Mouse (Mus musculus) embryo, embryonic 11 days (tissue): ENCODE data around the gene Gm7271.

Source experiments
- DNase-seq: peaks from one replicate; pipeline ENCODE4 v3.0.0-alpha.2; 2015

Gene Gm7271

DNA sequence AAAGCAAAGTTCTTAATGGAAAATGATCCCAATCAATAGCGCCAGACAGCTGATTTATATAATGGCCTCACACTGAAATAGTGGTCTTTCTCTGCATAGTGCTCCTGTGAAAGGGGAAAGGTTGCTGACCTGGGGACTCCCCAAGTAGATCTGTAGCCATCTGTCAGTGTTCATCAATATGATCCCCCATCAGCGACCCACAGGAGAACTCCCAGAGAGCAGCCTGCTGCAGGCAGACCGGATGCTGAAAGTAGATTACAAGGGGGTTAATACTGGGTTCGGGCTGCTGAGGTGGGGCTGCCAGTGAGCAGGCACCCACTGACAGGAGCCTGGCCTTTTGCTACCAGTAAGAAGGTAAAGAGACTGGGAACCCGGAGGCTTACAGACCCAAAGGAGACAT lies at the start of gene Gm7271:
Gene Gm7271, plus strand, starts transcription at position 230 of the 400 bp plus-strand sequence.
- DNase-seq = peak; percentile 16

DNA sequence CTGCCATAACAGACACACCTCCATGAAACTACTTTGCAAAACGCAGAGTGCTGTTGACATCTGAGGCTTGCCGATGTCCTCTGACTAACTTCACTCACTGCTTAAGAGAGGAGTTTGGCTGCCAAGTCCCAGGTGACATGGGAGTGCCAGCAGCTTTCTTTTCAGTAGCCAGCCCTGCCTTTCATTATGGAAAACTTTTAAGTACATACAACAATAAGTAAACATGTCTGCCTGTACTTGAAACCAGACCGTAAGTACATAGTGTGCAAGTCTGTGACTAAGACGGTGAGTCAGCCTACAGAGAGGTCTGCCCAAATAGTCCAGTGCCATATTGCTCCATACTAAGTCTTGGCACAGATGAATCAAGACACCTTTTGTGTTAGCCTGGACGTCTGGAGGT lies 46.7 kb upstream of the Gm7271 start:
- DNase-seq = no peak

DNA sequence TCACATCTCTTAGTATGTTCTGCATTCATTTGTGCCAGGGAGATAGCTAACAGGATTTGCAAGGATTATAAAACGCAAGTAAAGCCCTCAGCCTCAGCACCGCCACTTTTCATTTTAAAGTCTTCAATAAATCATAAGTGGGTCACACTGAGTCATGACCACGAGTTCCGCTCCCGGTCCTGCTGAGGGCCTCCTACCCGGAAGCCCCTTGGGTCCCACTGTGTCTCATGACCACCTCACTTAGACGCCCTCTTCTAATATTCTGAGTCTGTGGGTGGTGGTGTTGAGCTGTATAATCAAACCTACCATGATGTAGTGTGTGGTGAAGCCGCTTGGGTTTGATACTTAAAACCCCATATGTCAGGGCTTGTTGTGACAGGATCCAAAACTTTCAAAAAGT lies 46.1 kb upstream of the Gm7271 start:
- no peak for DNase-seq

DNA sequence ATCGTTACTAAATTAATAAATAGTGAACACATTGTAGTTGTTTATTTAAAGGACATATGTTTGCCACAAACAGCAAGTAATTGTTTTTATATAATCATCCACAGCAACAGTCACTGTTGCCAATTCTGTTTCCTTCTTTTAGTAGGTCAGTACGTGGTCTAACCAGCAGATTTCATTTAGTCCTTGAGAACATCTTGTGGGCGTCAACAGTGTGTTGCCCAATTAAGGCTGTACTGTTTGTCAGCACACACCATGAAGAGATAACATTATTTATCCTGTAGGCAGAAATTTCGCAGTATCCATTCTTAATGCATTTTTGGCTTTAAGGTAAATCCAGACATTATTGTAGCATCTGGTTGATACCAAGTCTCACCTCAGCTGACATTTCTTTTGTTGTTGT lies 42.4 kb upstream of the Gm7271 start:
- DNase-seq = no peak

DNA sequence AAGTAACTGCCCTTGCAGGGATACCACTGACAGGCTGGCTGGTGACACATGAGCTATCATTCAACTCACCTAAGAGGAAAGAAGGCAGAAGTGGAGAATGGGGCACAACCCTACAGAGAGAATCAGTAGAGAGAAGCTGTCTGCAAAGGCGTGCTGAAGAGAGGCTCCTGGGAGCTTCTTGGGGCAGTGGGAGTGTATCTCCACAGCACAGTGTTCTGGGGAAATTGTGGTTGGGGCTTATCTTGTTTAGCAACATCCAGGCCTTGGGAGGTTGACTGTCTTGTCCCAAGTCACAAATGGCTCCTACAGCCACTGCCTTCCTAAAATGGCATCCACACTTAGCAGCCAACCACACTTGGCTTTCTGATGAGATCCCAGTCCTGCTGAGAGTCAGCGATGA lies 8.9 kb upstream of the Gm7271 start:
- no peak for DNase-seq

DNA sequence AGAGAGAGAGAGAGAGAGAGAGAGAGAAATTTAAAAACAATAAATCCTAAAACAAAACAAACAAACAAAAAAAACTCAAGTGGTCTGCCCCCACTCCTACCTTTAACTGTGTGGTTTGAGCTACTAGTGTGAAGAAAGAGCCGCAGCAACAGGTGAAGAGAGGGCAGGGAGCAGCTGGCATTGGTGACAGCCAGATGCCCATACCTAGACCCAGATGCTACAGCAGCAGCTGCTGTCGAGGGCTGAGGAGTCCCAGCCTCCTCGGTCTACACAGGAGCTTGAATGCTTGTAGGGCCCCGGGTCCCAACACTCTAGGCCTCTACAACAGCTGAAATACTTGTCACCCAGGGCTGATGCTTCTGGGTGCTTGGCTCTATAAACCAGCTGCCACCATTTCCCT lies 7.0 kb upstream of the Gm7271 start:
- DNase-seq = no peak

DNA sequence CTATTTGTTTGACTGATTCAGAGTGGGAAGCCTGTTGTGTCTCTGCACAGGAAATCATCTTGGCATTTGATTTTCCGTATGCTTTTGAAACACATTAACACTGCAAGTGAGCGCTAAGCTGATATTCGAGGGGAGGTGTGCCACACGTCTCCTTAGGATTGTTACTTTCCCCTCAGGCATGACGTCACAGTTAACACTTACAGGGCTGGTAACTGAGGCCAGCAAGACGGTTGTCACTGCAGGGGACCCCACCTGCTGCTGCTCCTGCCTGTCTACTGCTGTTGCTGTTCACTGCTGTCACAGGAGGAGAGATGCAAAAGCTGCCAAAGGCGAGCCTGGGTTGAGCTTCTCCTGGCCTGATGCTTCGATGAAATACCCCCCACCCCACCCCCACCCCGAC lies 6.1 kb upstream of the Gm7271 start:
- DNase-seq = no peak

DNA sequence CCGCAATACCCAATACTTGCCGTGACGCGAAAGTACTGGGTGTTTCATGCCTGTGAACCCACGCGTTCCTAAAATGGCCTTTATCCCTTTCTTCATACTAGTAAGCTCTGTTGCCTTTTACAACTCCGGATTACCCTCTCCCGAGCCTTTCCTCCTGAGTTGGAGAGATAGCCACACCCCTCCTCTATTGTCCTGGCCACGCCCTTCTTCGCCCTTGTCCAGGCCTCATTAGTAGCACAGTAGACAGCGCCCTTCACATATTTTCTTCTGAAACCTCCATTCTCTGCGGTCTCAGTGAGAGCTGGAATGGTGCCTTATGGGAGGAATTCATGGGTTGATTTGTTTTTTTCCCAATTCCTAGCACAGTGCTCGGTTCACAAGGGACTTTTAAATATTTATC lies 11.3 kb downstream of the Gm7271 start:
- DNase-seq = no peak

DNA sequence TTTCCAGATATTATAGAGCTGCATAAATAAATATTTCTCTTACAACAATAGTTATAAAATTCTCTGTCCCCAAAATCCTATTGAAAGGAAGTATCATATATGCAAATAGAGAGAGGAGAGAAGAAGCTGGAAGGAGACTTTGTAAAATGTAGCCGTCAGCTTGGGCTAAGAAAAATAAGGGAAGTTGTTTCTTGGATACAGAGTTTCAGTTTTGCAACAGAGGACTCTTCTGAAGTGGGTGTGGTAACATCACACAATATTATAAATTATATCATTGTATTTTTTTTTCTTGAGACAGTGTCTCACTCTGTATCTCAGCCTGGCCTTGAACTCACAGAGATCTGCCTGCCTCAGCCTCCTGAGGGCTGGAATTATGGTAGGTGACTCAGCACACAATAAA lies 38.6 kb downstream of the Gm7271 start:
- DNase-seq = no peak

DNA sequence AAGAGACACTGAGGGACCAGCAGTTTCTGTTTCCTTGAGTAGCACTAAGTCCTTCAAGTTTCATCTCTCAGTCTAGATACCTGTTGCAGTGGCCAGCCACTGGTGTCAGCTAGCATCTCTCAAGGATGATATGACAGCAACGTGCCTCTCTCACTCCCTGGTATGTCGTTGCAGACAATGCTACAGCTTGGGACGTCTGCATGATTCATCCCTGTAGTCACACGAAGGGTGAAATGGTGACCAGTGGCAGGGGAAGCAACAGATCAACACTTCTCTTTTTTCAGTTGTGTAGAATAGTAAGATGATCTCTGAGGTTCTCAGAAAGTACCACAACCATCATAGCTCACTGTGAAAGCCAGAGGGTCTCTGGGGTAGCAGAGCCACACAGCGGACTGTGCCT lies 40.8 kb downstream of the Gm7271 start:
- DNase-seq = no peak

DNA sequence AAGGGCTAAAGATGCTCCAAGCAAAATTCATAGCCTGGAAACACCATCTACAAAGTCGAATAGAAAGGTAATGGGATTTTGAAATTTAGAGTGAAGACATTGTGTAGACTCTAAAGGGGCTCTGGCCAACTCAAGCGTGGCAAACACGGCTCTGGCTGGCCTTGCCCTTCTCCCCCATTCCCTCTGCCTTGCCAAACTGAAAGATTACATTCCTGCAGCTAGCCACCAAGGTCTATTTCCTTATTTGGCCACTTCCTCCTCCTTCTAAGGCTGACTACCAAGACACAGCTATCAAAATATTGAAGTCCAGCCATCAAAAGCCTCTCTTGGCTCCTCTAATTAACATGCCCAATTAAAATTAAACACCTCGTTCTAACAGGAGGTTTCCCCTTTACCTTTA lies 41.2 kb downstream of the Gm7271 start:
- DNase-seq = no peak

DNA sequence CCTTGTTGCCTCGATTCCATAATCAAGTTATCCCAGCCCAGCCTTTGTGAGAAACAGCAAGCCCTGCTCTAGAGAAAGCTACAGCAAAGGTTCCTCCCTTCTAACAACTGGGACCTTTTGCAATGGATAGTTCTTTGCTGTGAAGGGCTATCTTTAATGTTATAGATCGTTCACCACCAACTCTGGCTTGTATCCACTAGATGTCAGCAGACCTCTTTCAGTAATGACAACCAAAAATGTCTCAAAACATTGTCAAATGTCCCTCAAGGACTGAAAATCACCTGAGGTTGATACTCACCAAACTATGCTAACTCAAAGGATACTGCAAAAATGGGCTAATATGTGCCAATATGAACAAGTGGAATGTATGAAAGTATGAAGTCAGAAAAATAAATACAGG lies 42.0 kb downstream of the Gm7271 start:
- no peak for DNase-seq

DNA sequence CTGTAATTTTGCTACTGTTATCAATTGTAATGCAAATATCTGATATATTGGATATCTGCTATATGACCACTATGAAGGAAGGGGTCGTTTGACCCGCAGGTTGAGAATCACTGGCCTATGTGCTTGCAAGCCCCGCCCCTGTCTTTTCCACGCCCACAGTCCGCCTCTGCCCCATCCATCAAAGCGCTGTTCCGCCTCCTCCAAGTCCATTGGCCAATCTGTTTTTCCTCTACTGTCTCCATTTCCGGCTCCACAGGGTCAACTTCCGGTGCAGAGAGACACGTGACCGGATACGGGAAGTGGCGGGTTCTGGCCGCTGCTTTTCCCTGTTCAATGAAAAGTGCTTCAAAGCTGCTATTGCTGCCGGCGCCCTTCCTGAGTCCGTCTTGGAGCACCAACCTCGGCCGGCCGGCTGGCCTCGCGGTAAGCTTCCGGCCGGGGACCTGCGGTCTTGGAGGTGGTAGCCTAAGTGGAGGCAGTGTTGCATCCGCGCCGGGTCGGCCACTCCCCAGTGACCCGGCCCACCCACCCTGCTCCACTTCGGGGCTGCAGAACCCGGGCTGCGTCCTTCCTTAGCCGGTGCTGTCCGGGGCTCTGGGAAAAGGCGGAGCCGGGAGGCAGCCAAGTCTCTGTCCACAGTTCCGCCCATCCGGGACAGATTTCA lies 45.3 kb downstream of the Gm7271 start, which contains the start of gene Exoc1:
Gene Exoc1, plus strand, starts transcription at position 272 of the 664 bp plus-strand sequence.
- DNase-seq = peak; percentile 96

DNA sequence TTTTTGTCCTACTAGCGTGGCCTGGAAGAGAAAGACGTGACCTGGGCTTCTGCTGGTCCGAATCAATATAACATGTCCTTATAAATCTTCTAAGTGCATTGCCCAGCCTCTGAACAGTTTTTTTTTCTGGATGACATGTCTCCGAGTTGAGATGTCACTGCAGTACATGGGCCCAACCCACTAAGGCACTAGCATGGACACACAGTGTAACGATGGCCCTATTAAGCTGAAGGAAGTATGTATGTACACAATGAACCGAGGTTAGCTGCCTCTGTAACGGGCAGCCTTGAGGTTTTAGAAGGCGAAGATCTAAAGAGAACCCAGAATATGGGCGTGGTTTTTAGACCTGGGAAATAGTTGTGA lies 45.8 kb downstream of the Gm7271 start:
- DNase-seq = no peak

DNA sequence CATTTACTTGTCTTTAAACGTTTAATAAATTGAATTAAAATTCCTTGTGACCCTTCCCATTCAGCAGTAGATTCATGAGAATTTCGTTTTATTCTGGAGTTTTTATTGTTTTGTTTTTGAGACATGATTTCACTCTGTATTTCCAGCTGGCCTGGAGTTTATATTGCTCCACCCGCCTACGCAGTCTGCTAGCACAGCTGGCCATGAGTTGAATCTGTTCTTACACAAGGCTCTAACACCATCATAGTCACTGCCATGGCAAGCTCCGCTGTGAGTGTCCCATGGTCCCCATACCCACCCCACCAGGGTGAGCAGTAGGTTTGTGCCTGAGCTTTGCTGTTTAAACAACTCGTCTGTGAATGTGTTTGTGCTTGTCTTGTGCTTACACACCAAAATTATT lies 49.3 kb downstream of the Gm7271 start:
- DNase-seq = no peak

DNA sequence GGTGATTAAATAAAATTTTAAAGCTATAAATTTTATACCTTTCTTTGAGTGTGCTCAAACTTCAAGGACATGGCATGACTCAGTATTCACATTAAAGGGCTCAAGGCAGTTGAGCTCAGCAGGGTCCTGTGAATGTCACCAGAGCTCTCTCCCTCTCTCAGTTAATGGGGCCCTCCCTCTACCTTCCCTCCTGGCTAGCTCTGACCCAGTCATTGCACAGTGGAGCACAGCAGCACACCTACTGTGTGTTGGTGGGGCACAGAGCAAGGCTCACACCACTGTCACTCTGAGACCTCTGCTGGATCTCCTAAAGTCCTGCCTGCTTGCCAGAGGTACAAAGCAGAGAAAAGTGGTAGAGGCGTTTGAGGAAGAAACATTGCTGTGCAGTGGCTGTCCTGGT lies 52.4 kb downstream of the Gm7271 start:
- no peak for DNase-seq

DNA sequence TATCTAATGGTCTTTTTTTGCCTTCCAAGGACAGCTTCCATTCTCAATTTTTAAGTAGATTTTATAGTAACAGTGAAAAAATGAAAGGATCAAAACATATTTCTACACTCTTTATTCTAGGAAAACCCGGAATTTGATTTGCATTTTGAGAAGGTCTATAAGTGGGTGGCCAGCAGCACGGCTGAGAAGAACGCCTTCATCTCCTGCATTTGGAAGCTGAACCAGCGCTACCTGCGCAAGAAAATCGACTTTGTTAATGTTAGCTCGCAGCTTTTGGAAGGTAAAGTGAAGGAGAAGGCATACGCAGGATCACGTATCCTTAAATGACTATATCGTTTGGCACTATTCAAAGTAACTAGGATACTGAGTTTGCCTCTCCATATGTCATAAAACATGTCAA lies 53.7 kb downstream of the Gm7271 start:
- no peak for DNase-seq

DNA sequence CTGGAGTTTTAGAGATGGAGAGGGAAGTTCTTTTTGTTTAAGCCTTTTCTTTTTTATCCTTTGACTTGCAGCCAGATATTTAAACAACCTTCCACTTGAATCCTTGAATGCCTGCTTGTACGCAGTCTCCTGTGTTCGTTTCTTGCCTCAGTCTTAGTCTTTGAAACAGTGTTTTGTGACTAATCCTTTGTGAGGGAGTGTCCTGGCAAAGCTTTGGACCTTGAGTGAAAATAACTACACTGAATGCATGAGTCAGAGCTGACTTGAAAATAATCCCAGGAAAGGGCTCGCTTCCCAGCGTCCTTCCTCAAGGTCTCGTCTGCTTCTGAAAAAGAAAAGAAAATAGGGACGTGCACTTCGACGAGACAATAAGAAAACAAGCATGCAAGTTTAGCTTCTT lies 56.3 kb downstream of the Gm7271 start:
- no peak for DNase-seq

DNA sequence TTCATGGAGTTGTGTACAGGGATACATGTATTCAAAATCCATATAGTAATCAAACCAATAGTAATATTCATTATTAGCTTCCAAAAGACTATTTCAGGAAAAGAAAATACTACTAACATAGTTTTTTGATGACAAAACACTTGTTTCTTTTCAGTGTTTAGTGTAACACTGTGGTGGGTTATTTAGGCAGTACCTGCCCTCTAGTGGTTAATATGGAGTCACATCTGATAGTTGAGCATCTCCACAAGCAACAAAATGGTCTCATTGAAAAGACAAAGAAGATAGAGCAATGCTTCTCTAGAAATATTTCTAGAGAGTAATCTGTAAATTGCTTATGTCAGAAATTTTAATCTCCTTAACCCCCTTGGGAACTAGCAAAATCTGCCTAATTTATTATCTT lies 57.0 kb downstream of the Gm7271 start:
- DNase-seq = peak; percentile 23

DNA sequence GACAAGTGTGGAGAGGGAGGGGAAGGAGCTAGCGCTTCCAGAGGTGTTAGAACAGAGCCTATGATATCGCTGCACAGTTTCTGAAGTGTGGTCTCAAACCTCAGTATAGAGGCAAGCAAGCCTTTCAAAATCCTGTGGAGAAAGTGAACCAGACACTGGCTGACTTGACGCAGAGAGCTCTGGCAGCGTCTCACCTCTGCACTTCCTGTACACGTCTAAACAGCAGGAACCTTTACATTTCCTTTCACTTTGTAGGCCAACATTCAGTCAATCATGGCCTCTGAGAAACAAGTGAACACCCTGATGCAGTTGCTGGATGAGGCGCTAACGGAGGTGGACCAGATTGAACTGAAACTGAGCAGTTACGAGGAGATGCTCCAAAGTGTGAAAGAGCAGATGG lies 59.4 kb downstream of the Gm7271 start:
- no peak for DNase-seq

DNA sequence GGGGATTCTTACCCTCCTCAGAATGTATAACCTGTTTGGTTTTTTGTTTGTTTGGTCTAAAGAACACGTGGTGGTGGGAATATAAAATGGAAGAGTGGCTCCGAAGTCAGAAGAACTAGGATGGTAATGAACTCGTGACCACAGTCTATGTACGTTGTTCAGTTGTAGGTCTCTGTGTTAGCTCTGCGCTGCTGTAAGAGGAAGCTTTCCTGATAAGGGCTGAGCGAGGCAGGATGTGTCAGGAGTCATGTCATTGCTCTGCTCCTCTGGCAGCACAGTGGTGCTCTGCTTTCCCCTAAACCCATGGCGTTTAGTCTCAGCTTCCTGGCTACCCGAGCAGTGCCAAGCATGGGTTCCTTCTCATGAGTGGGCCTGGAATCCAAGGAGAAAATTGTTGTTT lies 66.6 kb downstream of the Gm7271 start:
- no peak for DNase-seq

DNA sequence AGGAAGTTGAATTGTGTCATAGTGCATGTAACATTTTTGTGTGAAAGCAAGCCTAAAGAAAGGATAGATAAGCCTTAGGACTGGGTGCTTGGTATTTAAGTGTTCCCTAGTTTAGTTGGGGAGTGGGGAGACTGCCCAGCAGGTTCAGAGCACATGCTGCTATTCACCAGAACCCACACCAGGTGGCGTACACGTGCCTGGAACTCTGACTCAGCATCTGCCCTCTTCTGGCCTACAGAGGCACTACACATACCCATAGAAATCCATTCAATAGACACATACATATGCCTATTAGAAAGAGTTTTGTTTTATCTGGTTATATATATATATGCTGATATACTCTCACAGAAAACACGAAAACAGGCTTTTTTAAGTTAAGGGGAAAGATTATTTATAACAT lies 81.5 kb downstream of the Gm7271 start:
- peak; percentile 57 for DNase-seq
